Mouse (Mus musculus) subcutaneous adipose tissue, adult 2 months (tissue): ENCODE results near the gene Cebpe. TPM values are rescaled to one million over a fixed set of nuclear protein-coding genes. Genes with fewer than 3 reads are reported as not detected.

Experiments
- polyA plus RNA-seq: library from polyadenylated mRNA; depleted of rRNA; stranded (reverse); fragments of >200 nt; gene quantifications from 2 replicates; pipeline ENCODE4 v1.2.3, GENCODE M21; 2012; ENCODE audit warnings: low replicate concordance; rRNA removed

Gene Cebpe
- 0.87 and 5.4 TPM in 2 replicates for polyA plus RNA-seq

GRCm38 (mm10) chr14:54712074-54712473 is at the start of gene Cebpe:
Cebpe (minus strand) TSS chr14:54712174.

GRCm38 (mm10) chr14:54698733-54699132 is 13.2 kb downstream of the Cebpe start, which contains the start of gene Gm29776:
Gm29776 (minus strand) TSS chr14:54698833.

GRCm38 (mm10) chr14:54686522-54687143 is 25.3 kb downstream of the Cebpe start, which contains the start of gene Acin1:
Acin1 (minus strand) TSS chr14:54686931.

DNA sequence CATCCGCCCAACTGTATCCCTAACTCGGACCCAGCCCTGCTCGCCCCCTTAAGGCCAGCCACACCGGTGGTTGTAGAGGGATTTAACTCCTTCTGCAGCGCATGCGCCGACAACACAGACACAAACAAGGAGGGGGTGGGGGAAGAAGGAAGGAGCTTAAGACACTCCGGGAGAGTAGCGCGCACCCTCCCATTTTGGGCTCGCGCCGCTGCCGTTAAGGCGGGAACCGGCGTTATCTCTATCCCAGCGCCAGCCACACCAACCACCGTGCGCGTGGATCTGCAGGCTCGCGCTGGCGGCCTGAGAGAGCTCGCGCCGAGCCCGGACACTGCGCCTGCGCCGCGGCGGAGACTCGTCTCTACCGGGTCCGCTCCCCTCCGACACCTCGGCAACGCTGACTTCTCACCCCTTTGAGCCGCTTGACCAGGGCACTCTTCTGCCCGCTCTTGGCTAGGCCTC is 25.9 kb downstream of the Cebpe start, which contains the start of gene 1700123O20Rik:
TSS of gene 1700123O20Rik (plus strand) at position 154 of the 459 bp plus-strand sequence.

Other genes starting within 250 kb of the Cebpe start
- 132 and 137 TPM in 2 replicates for gene Lrp10, start 248.0 kb downstream of the Cebpe start, polyA plus RNA-seq
- 0.35 TPM in 1 of 2 replicates, not detected in the other for gene Rem2, start 236.1 kb downstream of the Cebpe start, polyA plus RNA-seq
- gene Prmt5, start 194.6 kb downstream of the Cebpe start, polyA plus RNA-seq, result 49.5 and 53.1 TPM in 2 replicates
- gene Haus4, start 157.6 kb downstream of the Cebpe start, polyA plus RNA-seq, result 13.0 and 32.6 TPM in 2 replicates
- gene Ajuba, start 134.6 kb downstream of the Cebpe start, polyA plus RNA-seq, result 24.9 and 44.4 TPM in 2 replicates
- 5.9 and 9.7 TPM in 2 replicates for gene 4931414P19Rik, start 106.2 kb downstream of the Cebpe start, polyA plus RNA-seq
- gene Psmb5, start 94.2 kb downstream of the Cebpe start, polyA plus RNA-seq, result 193 and 230 TPM in 2 replicates
- not detected in 2 replicates for gene Psmb11, start 90.7 kb downstream of the Cebpe start, polyA plus RNA-seq
- gene Gm17606, start 71.2 kb downstream of the Cebpe start, polyA plus RNA-seq, result not detected in 2 replicates
- 1.6 and 12.2 TPM in 2 replicates for gene Cdh24, start 70.8 kb downstream of the Cebpe start, polyA plus RNA-seq
- 56.7 and 62.0 TPM in 2 replicates for gene 1700123O20Rik, start 26.0 kb downstream of the Cebpe start, polyA plus RNA-seq
- gene Acin1, start 25.2 kb downstream of the Cebpe start, polyA plus RNA-seq, result 82.9 and 163 TPM in 2 replicates
- gene Gm29776, start 13.3 kb downstream of the Cebpe start, polyA plus RNA-seq, result 0.18 and 0.30 TPM in 2 replicates
- gene Slc7a8, start 69.8 kb upstream of the Cebpe start, polyA plus RNA-seq, result 23.8 and 80.1 TPM in 2 replicates
- gene Rnf212b, start 102.0 kb upstream of the Cebpe start, polyA plus RNA-seq, result 0.14 TPM in 1 of 2 replicates, not detected in the other
- 7.0 and 8.3 TPM in 2 replicates for gene Homez, start 158.8 kb upstream of the Cebpe start, polyA plus RNA-seq
- gene Ppp1r3e, start 165.4 kb upstream of the Cebpe start, polyA plus RNA-seq, result 26.2 and 28.9 TPM in 2 replicates
- gene Bcl2l2, start 171.2 kb upstream of the Cebpe start, polyA plus RNA-seq, result 69.8 and 79.4 TPM in 2 replicates
- 3.5 TPM in 1 of 2 replicates, not detected in the other for gene Gm20521, start 171.3 kb upstream of the Cebpe start, polyA plus RNA-seq
- 151 and 188 TPM in 2 replicates for gene Pabpn1, start 180.3 kb upstream of the Cebpe start, polyA plus RNA-seq
- gene Slc22a17, start 201.0 kb upstream of the Cebpe start, polyA plus RNA-seq, result 69.2 and 135 TPM in 2 replicates
- 27.8 and 56.0 TPM in 2 replicates for gene Efs, start 214.0 kb upstream of the Cebpe start, polyA plus RNA-seq
- not detected in 2 replicates for gene Il25, start 220.5 kb upstream of the Cebpe start, polyA plus RNA-seq
- 1.2 and 2.3 TPM in 2 replicates for gene Cmtm5, start 224.1 kb upstream of the Cebpe start, polyA plus RNA-seq